Mouse (Mus musculus) neural tube, embryonic 14.5 days (tissue): ENCODE results near the gene Adra2c. TPM values are rescaled to one million over a fixed set of nuclear protein-coding genes. Genes with fewer than 3 reads are reported as not detected.

Source experiments
- ATAC-seq: fragments of 200-750 bp; cut with Nextera tagmentation; 2 replicates; pipeline ENCODE4 v1.8.0; 2017; ENCODE audit warnings: low read depth, mild to moderate bottlenecking, moderate TSS enrichment, moderate library complexity
- H3K27ac ChIP-seq: fragments of 300-500 bp; sonication (generic); 2 replicates; pipeline ENCODE4 v1.5.1; 2014; ENCODE audit warnings: low read depth, mild to moderate bottlenecking, control low read depth, low read length, moderate library complexity, mixed read lengths
- H3K27me3 ChIP-seq: fragments of 300-500 bp; sonication (generic); 2 replicates; pipeline ENCODE4 v1.6.1; 2014; ENCODE audit warnings: low read length; ENCODE audit not compliant: control insufficient read depth, insufficient read depth
- H3K36me3 ChIP-seq: fragments of 300-500 bp; sonication (generic); 2 replicates; pipeline ENCODE4 v1.6.1; 2014; ENCODE audit warnings: low read length, mixed read lengths; ENCODE audit not compliant: control insufficient read depth, insufficient read depth
- H3K4me1 ChIP-seq: fragments of 300-500 bp; sonication (generic); 2 replicates; pipeline ENCODE4 v1.6.1; 2014; ENCODE audit warnings: low read length; ENCODE audit not compliant: control insufficient read depth, insufficient read depth
- H3K4me2 ChIP-seq: fragments of 300-500 bp; sonication (generic); 2 replicates; pipeline ENCODE4 v1.6.1; 2014; ENCODE audit warnings: mild to moderate bottlenecking, low read depth, low read length, control low read depth
- H3K4me3 ChIP-seq: fragments of 300-500 bp; sonication (generic); 2 replicates; pipeline ENCODE4 v1.5.1; 2014; ENCODE audit warnings: low read depth, low read length, control low read depth, mixed read lengths
- H3K9ac ChIP-seq: fragments of 300-500 bp; sonication (generic); replicated peaks from 2 replicates; pipeline ENCODE4 v1.6.1; 2014; ENCODE audit warnings: low read depth, mild to moderate bottlenecking, control low read depth, low read length, mixed read lengths
- H3K9me3 ChIP-seq: fragments of 300-500 bp; sonication (generic); 2 replicates; pipeline ENCODE4 v1.6.1; 2016; ENCODE audit warnings: low read length; ENCODE audit not compliant: control insufficient read depth
- WGBS: fragments of 180-500 bp; shearing (Covaris S2); extraction: QIAGEN DNeasy Blood & Tissue Kit; methylation state at CpG from one replicate; pipeline ENCODE4 v1.1.7; 2014; 5-methylcytosine and 5-hydroxymethylcytosine counted together
- polyA plus RNA-seq: library from polyadenylated mRNA; unstranded; fragments of >200 nt; fragmentation: Nextera tagmentation; extraction: Ambion mirVana; gene quantifications from 2 replicates; pipeline ENCODE4 v1.2.1, GENCODE M21; 2014

The Adra2c gene
- polyA plus RNA-seq, result 0.99 and 1.2 TPM in 2 replicates

- no peaks in the 10 kb centered on the region for H3K9me3 ChIP-seq
- peak within 1 kb of the TSS; percentile 81 for H3K4me2 ChIP-seq
- peaks cover 10% of the 10 kb centered on the region; the same call in 1 of the 2 replicates for H3K4me1 ChIP-seq
- peak within 1 kb of the TSS; percentile 46 for H3K4me3 ChIP-seq
- peak within 1 kb of the TSS; percentile 44 for H3K9ac ChIP-seq
- H3K27me3 ChIP-seq, result peaks cover 61% of the 10 kb centered on the region
- H3K36me3 ChIP-seq, result no peaks in the 10 kb centered on the region
- H3K27ac ChIP-seq, result no peak within 1 kb of the TSS
- ATAC-seq, result no peak
- WGBS, result 38% methylated on average over 3 of the region's 3 CpGs
Observed at GRCm38 (mm10) chr5:35278019-35278418, at the start of gene Adra2c. TSS of gene Adra2c (plus strand) at chr5:35278319.

- Histone ChIP-seq H3K36me3 (no peaks in the 10 kb centered on the region), H3K4me3 (no peak overlapping the region), H3K9me3 (no peaks in the 10 kb centered on the region), H3K27ac (no peak overlapping the region), H3K4me1 (no peaks in the 10 kb centered on the region), H3K27me3 (no peaks in the 10 kb centered on the region), H3K4me2 (no peak overlapping the region), H3K9ac (no peak overlapping the region)
- WGBS, result 78% methylated on average over 4 of the region's 4 CpGs
- ATAC-seq, result no peak
Observed at GRCm38 (mm10) chr5:35233142-35233541, 45.0 kb upstream of the Adra2c start.

DNA sequence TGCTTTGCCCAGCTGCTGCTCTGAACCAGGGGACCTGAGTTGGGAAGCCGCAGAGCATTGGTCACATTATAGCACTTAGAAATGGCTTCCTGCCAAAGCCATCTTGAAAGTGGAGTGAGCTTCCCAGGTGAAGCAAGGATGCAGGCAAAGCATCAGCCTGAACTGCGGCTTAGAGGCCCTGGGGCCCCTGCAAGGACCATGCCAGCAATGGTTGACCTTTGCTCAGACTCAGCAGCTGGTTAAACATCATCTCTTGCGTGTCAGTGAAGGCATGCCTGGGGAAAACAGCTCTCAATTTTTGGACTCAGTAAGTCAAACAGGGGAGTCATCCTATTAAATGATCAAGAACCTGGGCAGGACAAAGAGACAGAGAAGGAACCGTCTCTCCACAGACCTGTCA is 40.4 kb upstream of the Adra2c start:
- no peak overlapping the region for H3K27ac ChIP-seq
- 85% methylated on average over 4 of the region's 4 CpGs for WGBS

GRCm38 (mm10) chr5:35238627-35239026 is 39.5 kb upstream of the Adra2c start:
- no peak overlapping the region for H3K4me3 ChIP-seq
- no peak overlapping the region for H3K9ac ChIP-seq
- no peak overlapping the region for H3K4me2 ChIP-seq
- ATAC-seq, result no peak
- no peak overlapping the region for H3K27ac ChIP-seq
- H3K4me1 ChIP-seq, result no peaks in the 10 kb centered on the region
- H3K36me3 ChIP-seq, result no peaks in the 10 kb centered on the region
- WGBS, result 87% methylated on average over 2 of the region's 2 CpGs
- H3K27me3 ChIP-seq, result no peaks in the 10 kb centered on the region
- no peaks in the 10 kb centered on the region for H3K9me3 ChIP-seq

More for the DNA sequence above, 40.4 kb upstream of the Adra2c start:
- Histone ChIP-seq H3K9me3 (no peaks in the 10 kb centered on the region), H3K27me3 (no peaks in the 10 kb centered on the region), H3K4me3 (no peak overlapping the region), H3K36me3 (no peaks in the 10 kb centered on the region), H3K4me1 (no peaks in the 10 kb centered on the region), H3K4me2 (no peak overlapping the region), H3K9ac (no peak overlapping the region)
- no peak for ATAC-seq

DNA sequence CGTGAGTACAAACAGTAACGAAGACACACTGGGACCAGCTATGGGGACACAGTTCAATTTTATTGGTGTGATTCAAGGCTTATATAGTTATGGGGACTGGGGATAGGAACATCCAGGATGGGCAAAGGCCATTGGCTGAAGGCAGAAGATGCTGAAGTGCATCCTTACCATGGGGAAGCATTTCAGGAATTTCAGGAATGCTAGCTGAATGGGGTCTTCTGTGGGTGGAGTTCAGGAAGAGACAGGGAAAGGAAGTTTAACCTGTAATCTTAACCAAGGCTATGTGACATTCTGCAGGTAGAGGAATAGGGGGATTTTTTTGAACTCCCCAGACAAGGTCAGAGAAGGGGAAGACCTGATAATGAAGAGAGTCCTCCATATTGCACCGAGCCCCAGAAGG is 36.6 kb upstream of the Adra2c start:
- Histone ChIP-seq H3K4me3 (no peak overlapping the region), H3K36me3 (no peaks in the 10 kb centered on the region), H3K27ac (no peak overlapping the region), H3K4me1 (no peaks in the 10 kb centered on the region), H3K9ac (no peak overlapping the region), H3K4me2 (no peak overlapping the region), H3K9me3 (no peaks in the 10 kb centered on the region), H3K27me3 (no peaks in the 10 kb centered on the region)
- 64% methylated on average over 3 of the region's 3 CpGs for WGBS
- no peak for ATAC-seq

- no peak for ATAC-seq
- no peaks in the 10 kb centered on the region for H3K36me3 ChIP-seq
- no peaks in the 10 kb centered on the region for H3K27me3 ChIP-seq
- no peak overlapping the region for H3K4me2 ChIP-seq
- H3K4me1 ChIP-seq, result no peaks in the 10 kb centered on the region
- 4% methylated on average over 1 of the region's 1 CpGs for WGBS
- H3K4me3 ChIP-seq, result no peak overlapping the region
- no peak overlapping the region for H3K9ac ChIP-seq
- no peak overlapping the region for H3K27ac ChIP-seq
- no peaks in the 10 kb centered on the region for H3K9me3 ChIP-seq
Observed at GRCm38 (mm10) chr5:35244204-35244603, 33.9 kb upstream of the Adra2c start.

- no peaks in the 10 kb centered on the region for H3K4me1 ChIP-seq
- WGBS, result 54% methylated on average over 11 of the region's 11 CpGs
- no peaks in the 10 kb centered on the region for H3K9me3 ChIP-seq
- no peak overlapping the region for H3K27ac ChIP-seq
- H3K4me3 ChIP-seq, result no peak overlapping the region
- no peaks in the 10 kb centered on the region for H3K27me3 ChIP-seq
- peak; percentile 51; the same call in 1 of the 2 replicates for ATAC-seq
- H3K9ac ChIP-seq, result no peak overlapping the region
- H3K36me3 ChIP-seq, result no peaks in the 10 kb centered on the region
- H3K4me2 ChIP-seq, result no peak overlapping the region
Observed at GRCm38 (mm10) chr5:35245555-35246273, 32.4 kb upstream of the Adra2c start.

DNA sequence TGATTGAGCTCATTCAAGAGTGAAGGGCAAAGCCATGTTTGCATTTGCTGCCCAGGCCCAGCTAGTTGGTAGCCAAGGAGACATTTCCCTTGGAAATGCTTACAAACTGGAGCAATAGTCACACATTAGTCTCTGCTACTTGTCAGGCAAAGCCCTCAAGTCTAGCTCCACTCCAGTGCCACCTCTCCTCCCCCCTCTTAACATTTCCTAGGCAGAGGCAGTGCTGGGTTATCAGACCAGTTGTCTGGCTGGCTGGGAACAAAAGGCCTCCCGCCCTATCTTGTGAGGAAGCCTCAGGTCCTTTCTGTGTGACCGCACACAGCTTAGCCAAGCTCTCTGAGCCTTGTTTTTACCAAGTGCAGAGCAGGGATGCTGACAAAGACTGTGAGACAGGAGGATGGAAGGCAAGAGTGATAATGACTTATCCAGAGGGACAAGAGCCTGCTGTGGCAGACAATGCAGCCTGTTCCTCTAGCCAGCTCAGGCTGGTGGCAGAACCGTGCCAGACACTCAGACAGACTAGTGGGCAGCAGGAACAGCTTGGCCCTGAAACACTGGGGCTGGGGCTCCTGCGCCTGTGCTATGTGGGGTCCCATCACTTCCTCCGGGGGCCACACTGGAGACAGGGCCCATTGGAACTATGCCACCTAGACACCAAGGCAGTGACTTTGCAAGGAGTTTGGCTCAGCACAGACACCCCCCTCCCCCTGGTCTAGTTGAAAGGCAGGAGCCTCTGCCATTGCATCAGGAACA is 23.0 kb upstream of the Adra2c start:
- H3K9me3 ChIP-seq, result no peaks in the 10 kb centered on the region
- 42% methylated on average over 5 of the region's 5 CpGs for WGBS
- no peak overlapping the region for H3K4me3 ChIP-seq
- no peaks in the 10 kb centered on the region for H3K27me3 ChIP-seq
- no peak overlapping the region for H3K27ac ChIP-seq
- H3K9ac ChIP-seq, result no peak overlapping the region
- no peak overlapping the region for H3K4me2 ChIP-seq
- no peak for ATAC-seq
- no peaks in the 10 kb centered on the region for H3K4me1 ChIP-seq
- no peaks in the 10 kb centered on the region for H3K36me3 ChIP-seq

DNA sequence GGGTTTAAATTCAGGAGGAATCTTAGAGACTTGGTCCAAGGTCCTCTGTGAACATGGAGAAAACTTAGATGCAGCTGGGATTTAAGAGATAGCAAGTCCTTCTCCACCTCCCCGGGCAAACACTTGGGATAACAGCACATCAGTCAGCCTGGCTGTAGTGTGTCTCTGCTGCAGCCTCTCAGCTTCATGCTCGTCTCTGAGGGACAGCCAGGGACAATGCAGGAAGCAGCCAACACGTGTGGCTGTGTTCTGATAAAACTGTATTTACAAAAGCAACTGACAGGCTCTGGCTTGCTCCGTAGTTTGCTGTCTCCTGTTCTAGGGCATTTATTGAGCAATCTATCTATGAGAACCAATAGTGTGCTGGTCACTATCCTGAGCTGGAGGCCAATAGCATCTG is 14.4 kb upstream of the Adra2c start:
- Histone ChIP-seq H3K27me3 (no peaks in the 10 kb centered on the region), H3K36me3 (no peaks in the 10 kb centered on the region), H3K4me2 (no peak overlapping the region), H3K4me1 (no peaks in the 10 kb centered on the region; the same call in 1 of the 2 replicates), H3K4me3 (no peak overlapping the region), H3K9me3 (no peaks in the 10 kb centered on the region), H3K27ac (no peak overlapping the region), H3K9ac (no peak overlapping the region)
- no peak for ATAC-seq
- WGBS, result 68% methylated on average over 4 of the region's 4 CpGs
